Mouse (Mus musculus) spleen, postnatal 36 days (tissue): ENCODE results near the gene Ift43.

Experiments used
- DNase-seq, 2 experiments: peaks; one replicate each; pipeline ENCODE4 v3.0.0; 2022; ENCODE audit warnings: low spot score in 2 of 2, mixed read lengths in 1 of 2

Ift43 gene

GRCm38 (mm10) chr12:86174369-86174768 lies 92.0 kb downstream of the Ift43 start:
- no peak for DNase-seq

GRCm38 (mm10) chr12:86175476-86175942 lies 93.2 kb downstream of the Ift43 start:
- DNase-seq, result no peak

- no peak for DNase-seq
These were observed 94.5 kb downstream of the Ift43 start for GRCm38 (mm10) chr12:86176675-86177339.

GRCm38 (mm10) chr12:86179266-86179665 lies 96.9 kb downstream of the Ift43 start:
- DNase-seq, result no peak

GRCm38 (mm10) chr12:86181320-86181751 lies 99.0 kb downstream of the Ift43 start:
- DNase-seq, result no peak

- no peak for DNase-seq
These were observed 99.5 kb downstream of the Ift43 start for GRCm38 (mm10) chr12:86181879-86182278.

- no peak for DNase-seq
These were observed 100.1 kb downstream of the Ift43 start for GRCm38 (mm10) chr12:86182414-86182813.

- no peak for DNase-seq
These were observed 105.8 kb downstream of the Ift43 start for GRCm38 (mm10) chr12:86188161-86188560.

GRCm38 (mm10) chr12:86189601-86190323 lies 107.4 kb downstream of the Ift43 start:
- DNase-seq, result no peak

- no peak for DNase-seq
These were observed 109.7 kb downstream of the Ift43 start for GRCm38 (mm10) chr12:86192036-86192449.

- DNase-seq, result no peak
These were observed 114.6 kb downstream of the Ift43 start for GRCm38 (mm10) chr12:86196944-86197343.

- no peak for DNase-seq
These were observed 121.2 kb downstream of the Ift43 start for GRCm38 (mm10) chr12:86203443-86204057.

- no peak for DNase-seq
These were observed 128.8 kb downstream of the Ift43 start for GRCm38 (mm10) chr12:86211099-86211520.
